Mouse (Mus musculus): ENCODE measurements around the gene Mdga1. TPM values are rescaled to one million over a fixed set of nuclear protein-coding genes. Genes with fewer than 3 reads are reported as not detected.

Gene Mdga1
- polyA plus RNA-seq, 1 experiment from 2014 or later: 10.6 TPM

GRCm38 (mm10) chr17:29824208-29824509 is 145.7 kb downstream of the Mdga1 start:
- WGBS: 69% methylated on average over 5 of the region's 5 CpGs

GRCm38 (mm10) chr17:29823439-29824207 is 146.3 kb downstream of the Mdga1 start:
- Histone ChIP-seq H3K27ac (ENCODE audit: low read depth, low read length) (no peak overlapping the region), H3K4me3 (ENCODE audit: low read depth, low read length) (no peak overlapping the region), H3K4me1 (ENCODE audit: control insufficient read depth, insufficient read depth, low read length) (peaks cover 1% of the 10 kb centered on the region; the same call in 1 of the 2 replicates), H3K27me3 (ENCODE audit: control insufficient read depth, insufficient read depth, low read length) (no peaks in the 10 kb centered on the region), H3K36me3 (ENCODE audit: control insufficient read depth, insufficient read depth, low read length) (no peaks in the 10 kb centered on the region), H3K9me3 (ENCODE audit: control insufficient read depth, low read length) (no peaks in the 10 kb centered on the region), H3K9ac (replicated peaks; ENCODE audit: low read depth, low read length) (no peak overlapping the region), H3K4me2 (ENCODE audit: low read depth, low read length) (no peak overlapping the region)
- ATAC-seq (ENCODE audit: low read depth): no peak
- WGBS: 80% methylated on average over 14 of the region's 14 CpGs

More at GRCm38 (mm10) chr17:29824208-29824509, 145.7 kb downstream of the Mdga1 start:
- Histone ChIP-seq H3K4me1 (ENCODE audit: control insufficient read depth, insufficient read depth, low read length) (no peaks in the 10 kb centered on the region), H3K36me3 (ENCODE audit: control insufficient read depth, insufficient read depth, low read length) (no peaks in the 10 kb centered on the region), H3K27me3 (ENCODE audit: control insufficient read depth, insufficient read depth, low read length) (no peaks in the 10 kb centered on the region), H3K9ac (replicated peaks; ENCODE audit: low read depth, low read length) (no peak overlapping the region), H3K4me3 (ENCODE audit: low read depth, low read length) (no peak overlapping the region), H3K27ac (ENCODE audit: low read depth, low read length) (no peak overlapping the region), H3K9me3 (ENCODE audit: control insufficient read depth, low read length) (no peaks in the 10 kb centered on the region), H3K4me2 (ENCODE audit: low read depth, low read length) (no peak overlapping the region)
- no peak for ATAC-seq (ENCODE audit: low read depth)

- no peaks in the 10 kb centered on the region for H3K36me3 ChIP-seq (ENCODE audit: control insufficient read depth, insufficient read depth, low read length)
- no peak overlapping the region for H3K9ac ChIP-seq (replicated peaks; ENCODE audit: low read depth, low read length)
- ATAC-seq (ENCODE audit: low read depth): no peak
- H3K4me1 ChIP-seq (ENCODE audit: control insufficient read depth, insufficient read depth, low read length): peaks cover 8% of the 10 kb centered on the region; the same call in 1 of the 2 replicates
- H3K9me3 ChIP-seq (ENCODE audit: control insufficient read depth, low read length): no peaks in the 10 kb centered on the region
- no peak overlapping the region for H3K4me2 ChIP-seq (ENCODE audit: low read depth, low read length)
- H3K27ac ChIP-seq (ENCODE audit: low read depth, low read length): no peak overlapping the region
- no peaks in the 10 kb centered on the region for H3K27me3 ChIP-seq (ENCODE audit: control insufficient read depth, insufficient read depth, low read length)
- WGBS: 84% methylated on average over 3 of the region's 3 CpGs
- H3K4me3 ChIP-seq (ENCODE audit: low read depth, low read length): no peak overlapping the region
These were observed 150.3 kb downstream of the Mdga1 start for GRCm38 (mm10) chr17:29819608-29820007.

- Histone ChIP-seq H3K4me2 (ENCODE audit: low read depth, low read length) (no peak overlapping the region), H3K27me3 (ENCODE audit: control insufficient read depth, insufficient read depth, low read length) (no peaks in the 10 kb centered on the region), H3K4me3 (ENCODE audit: low read depth, low read length) (no peak overlapping the region), H3K9me3 (ENCODE audit: control insufficient read depth, low read length) (no peaks in the 10 kb centered on the region), H3K36me3 (ENCODE audit: control insufficient read depth, insufficient read depth, low read length) (no peaks in the 10 kb centered on the region), H3K9ac (replicated peaks; ENCODE audit: low read depth, low read length) (no peak overlapping the region), H3K27ac (ENCODE audit: low read depth, low read length) (no peak overlapping the region), H3K4me1 (ENCODE audit: control insufficient read depth, insufficient read depth, low read length) (peaks cover 8% of the 10 kb centered on the region; the same call in 1 of the 2 replicates)
- ATAC-seq (ENCODE audit: low read depth): no peak
- 73% methylated on average over 7 of the region's 7 CpGs for WGBS
These were observed 150.9 kb downstream of the Mdga1 start for GRCm38 (mm10) chr17:29818989-29819388.

- Histone ChIP-seq H3K9ac (replicated peaks; ENCODE audit: low read depth, low read length) (no peak overlapping the region), H3K27me3 (ENCODE audit: control insufficient read depth, insufficient read depth, low read length) (no peaks in the 10 kb centered on the region), H3K4me3 (ENCODE audit: low read depth, low read length) (no peak overlapping the region), H3K36me3 (ENCODE audit: control insufficient read depth, insufficient read depth, low read length) (no peaks in the 10 kb centered on the region), H3K4me2 (ENCODE audit: low read depth, low read length) (no peak overlapping the region), H3K4me1 (ENCODE audit: control insufficient read depth, insufficient read depth, low read length) (peaks cover 8% of the 10 kb centered on the region; the same call in 1 of the 2 replicates), H3K27ac (ENCODE audit: low read depth, low read length) (no peak overlapping the region; the same call in 1 of the 2 replicates), H3K9me3 (ENCODE audit: control insufficient read depth, low read length) (no peaks in the 10 kb centered on the region)
- 12% methylated on average over 11 of the region's 11 CpGs for WGBS
- no peak for ATAC-seq (ENCODE audit: low read depth)
These were observed 151.5 kb downstream of the Mdga1 start for GRCm38 (mm10) chr17:29818264-29818945.

- 34% methylated on average over 6 of the region's 6 CpGs for WGBS
- Histone ChIP-seq H3K36me3 (ENCODE audit: control insufficient read depth, insufficient read depth, low read length) (no peaks in the 10 kb centered on the region), H3K9me3 (ENCODE audit: control insufficient read depth, low read length) (no peaks in the 10 kb centered on the region), H3K4me1 (ENCODE audit: control insufficient read depth, insufficient read depth, low read length) (peaks cover 8% of the 10 kb centered on the region; the same call in 1 of the 2 replicates), H3K9ac (replicated peaks; ENCODE audit: low read depth, low read length) (no peak overlapping the region), H3K27ac (ENCODE audit: low read depth, low read length) (no peak overlapping the region), H3K27me3 (ENCODE audit: control insufficient read depth, insufficient read depth, low read length) (no peaks in the 10 kb centered on the region), H3K4me3 (ENCODE audit: low read depth, low read length) (no peak overlapping the region), H3K4me2 (ENCODE audit: low read depth, low read length) (no peak overlapping the region)
- ATAC-seq (ENCODE audit: low read depth): no peak
These were observed 155.1 kb downstream of the Mdga1 start for GRCm38 (mm10) chr17:29814758-29815157.

GRCm38 (mm10) chr17:29813328-29813727 is 156.6 kb downstream of the Mdga1 start:
- Histone ChIP-seq H3K4me3 (ENCODE audit: low read depth, low read length) (no peak overlapping the region), H3K4me1 (ENCODE audit: control insufficient read depth, insufficient read depth, low read length) (peaks cover 4% of the 10 kb centered on the region; the same call in 1 of the 2 replicates), H3K36me3 (ENCODE audit: control insufficient read depth, insufficient read depth, low read length) (no peaks in the 10 kb centered on the region), H3K27ac (ENCODE audit: low read depth, low read length) (no peak overlapping the region), H3K9me3 (ENCODE audit: control insufficient read depth, low read length) (no peaks in the 10 kb centered on the region), H3K27me3 (ENCODE audit: control insufficient read depth, insufficient read depth, low read length) (no peaks in the 10 kb centered on the region), H3K9ac (replicated peaks; ENCODE audit: low read depth, low read length) (no peak overlapping the region), H3K4me2 (ENCODE audit: low read depth, low read length) (no peak overlapping the region)
- 26% methylated on average over 4 of the region's 4 CpGs for WGBS
- no peak for ATAC-seq (ENCODE audit: low read depth)

GRCm38 (mm10) chr17:29803545-29803944 is 166.3 kb downstream of the Mdga1 start:
- Histone ChIP-seq H3K4me3 (ENCODE audit: low read depth, low read length) (no peak overlapping the region), H3K9ac (replicated peaks; ENCODE audit: low read depth, low read length) (no peak overlapping the region), H3K9me3 (ENCODE audit: control insufficient read depth, low read length) (no peaks in the 10 kb centered on the region; the same call in 1 of the 2 replicates), H3K4me2 (ENCODE audit: low read depth, low read length) (no peak overlapping the region), H3K27ac (ENCODE audit: low read depth, low read length) (no peak overlapping the region), H3K36me3 (ENCODE audit: control insufficient read depth, insufficient read depth, low read length) (no peaks in the 10 kb centered on the region), H3K4me1 (ENCODE audit: control insufficient read depth, insufficient read depth, low read length) (peaks cover 4% of the 10 kb centered on the region; the same call in 1 of the 2 replicates), H3K27me3 (ENCODE audit: control insufficient read depth, insufficient read depth, low read length) (no peaks in the 10 kb centered on the region)
- WGBS: 62% methylated on average over 3 of the region's 3 CpGs
- ATAC-seq (ENCODE audit: low read depth): no peak

GRCm38 (mm10) chr17:29801358-29801757 is 168.5 kb downstream of the Mdga1 start:
- Histone ChIP-seq H3K4me1 (ENCODE audit: control insufficient read depth, insufficient read depth, low read length) (peaks cover 10% of the 10 kb centered on the region; the same call in 1 of the 2 replicates), H3K9me3 (ENCODE audit: control insufficient read depth, low read length) (no peaks in the 10 kb centered on the region; the same call in 1 of the 2 replicates), H3K9ac (replicated peaks; ENCODE audit: low read depth, low read length) (no peak overlapping the region), H3K36me3 (ENCODE audit: control insufficient read depth, insufficient read depth, low read length) (no peaks in the 10 kb centered on the region), H3K4me2 (ENCODE audit: low read depth, low read length) (no peak overlapping the region), H3K27ac (ENCODE audit: low read depth, low read length) (no peak overlapping the region), H3K27me3 (ENCODE audit: control insufficient read depth, insufficient read depth, low read length) (no peaks in the 10 kb centered on the region), H3K4me3 (ENCODE audit: low read depth, low read length) (no peak overlapping the region)
- WGBS: 28% methylated on average over 4 of the region's 4 CpGs
- ATAC-seq (ENCODE audit: low read depth): no peak

Measured in neural tube, embryonic 14.5 days (tissue).